Mouse (Mus musculus): Measurements from ENCODE around the gene Itpr3. TPM values are rescaled to one million over a fixed set of nuclear protein-coding genes. Genes with fewer than 3 reads are reported as not detected.
A peak's percentile ranks its signal among the peaks of the same experiment; 100 is the strongest.

The Itpr3 gene
- polyA plus RNA-seq, 1 experiment from 2014 or later = 10.8 TPM

GRCm38 (mm10) chr17:27134715-27135114, 77.6 kb downstream of the Itpr3 start:
- no peak for ATAC-seq (ENCODE audit: insufficient read depth, low FRiP score, low read depth)
- H3K27ac ChIP-seq = no peak overlapping the region
- no peaks in the 10 kb centered on the region for H3K36me3 ChIP-seq
- H3K4me1 ChIP-seq = peaks cover 34% of the 10 kb centered on the region
- no peaks in the 10 kb centered on the region for H3K9me3 ChIP-seq
- H3K27me3 ChIP-seq (replicated peaks) = 0 out of 2 replicates have a peak, but pooled peaks cover 4% of the 10 kb centered on the region
- H3K4me2 ChIP-seq = no peak overlapping the region
- 12% methylated on average over 3 of the region's 3 CpGs for WGBS
- no peak overlapping the region for H3K9ac ChIP-seq
- H3K4me3 ChIP-seq (replicated peaks) = no peak overlapping the region

- Histone ChIP-seq H3K4me2 (no peak overlapping the region), H3K4me3 (replicated peaks) (no peak overlapping the region), H3K9me3 (no peaks in the 10 kb centered on the region), H3K9ac (no peak overlapping the region), H3K27me3 (replicated peaks) (0 out of 2 replicates have a peak, but pooled peaks cover 4% of the 10 kb centered on the region), H3K4me1 (peaks cover 11% of the 10 kb centered on the region), H3K27ac (no peak overlapping the region), H3K36me3 (no peaks in the 10 kb centered on the region)
- ATAC-seq (ENCODE audit: insufficient read depth, low FRiP score, low read depth) = no peak
- WGBS = 74% methylated on average over 9 of the region's 9 CpGs
Observed at GRCm38 (mm10) chr17:27138396-27138795, 81.3 kb downstream of the Itpr3 start.

GRCm38 (mm10) chr17:27139304-27139703, 82.2 kb downstream of the Itpr3 start:
- Histone ChIP-seq H3K27ac (no peak overlapping the region), H3K36me3 (no peaks in the 10 kb centered on the region), H3K27me3 (replicated peaks) (0 out of 2 replicates have a peak, but pooled peaks cover 4% of the 10 kb centered on the region), H3K4me2 (no peak overlapping the region), H3K9me3 (no peaks in the 10 kb centered on the region), H3K4me3 (replicated peaks) (no peak overlapping the region), H3K9ac (no peak overlapping the region), H3K4me1 (peaks cover 9% of the 10 kb centered on the region; the same call in 1 of the 2 replicates)
- 50% methylated on average over 7 of the region's 7 CpGs for WGBS
- ATAC-seq (ENCODE audit: insufficient read depth, low FRiP score, low read depth) = no peak

GRCm38 (mm10) chr17:27140262-27140661, 83.2 kb downstream of the Itpr3 start:
- Histone ChIP-seq H3K4me1 (peaks cover 8% of the 10 kb centered on the region; the same call in 1 of the 2 replicates), H3K27ac (no peak overlapping the region), H3K4me3 (replicated peaks) (no peak overlapping the region), H3K9me3 (no peaks in the 10 kb centered on the region), H3K36me3 (no peaks in the 10 kb centered on the region), H3K4me2 (no peak overlapping the region), H3K27me3 (replicated peaks) (0 out of 2 replicates have a peak, but pooled peaks cover 4% of the 10 kb centered on the region), H3K9ac (no peak overlapping the region)
- no peak for ATAC-seq (ENCODE audit: insufficient read depth, low FRiP score, low read depth)
- WGBS = 66% methylated on average over 9 of the region's 9 CpGs

- H3K4me1 ChIP-seq = peaks cover 6% of the 10 kb centered on the region; the same call in 1 of the 2 replicates
- peak overlapping the region; percentile 38; the same call in 1 of the 2 replicates for H3K27ac ChIP-seq
Observed at GRCm38 (mm10) chr17:27141971-27142450, 84.9 kb downstream of the Itpr3 start.

GRCm38 (mm10) chr17:27144152-27144551, 87.0 kb downstream of the Itpr3 start:
- no peak overlapping the region for H3K4me3 ChIP-seq (replicated peaks)
- H3K9me3 ChIP-seq = no peaks in the 10 kb centered on the region
- no peak for ATAC-seq (ENCODE audit: insufficient read depth, low FRiP score, low read depth)
- H3K4me1 ChIP-seq = peaks cover 6% of the 10 kb centered on the region; the same call in 1 of the 2 replicates
- no peak overlapping the region for H3K27ac ChIP-seq
- 71% methylated on average over 4 of the region's 4 CpGs for WGBS
- no peak overlapping the region for H3K9ac ChIP-seq
- H3K36me3 ChIP-seq = no peaks in the 10 kb centered on the region
- no peak overlapping the region for H3K4me2 ChIP-seq
- H3K27me3 ChIP-seq (replicated peaks) = no peaks in the 10 kb centered on the region

More at GRCm38 (mm10) chr17:27141971-27142450, 84.9 kb downstream of the Itpr3 start:
- Histone ChIP-seq H3K4me2 (peak overlapping the region; percentile 39; the same call in 1 of the 2 replicates), H3K36me3 (no peaks in the 10 kb centered on the region), H3K27me3 (replicated peaks) (0 out of 2 replicates have a peak, but pooled peaks cover 4% of the 10 kb centered on the region), H3K4me3 (replicated peaks) (no peak overlapping the region), H3K9me3 (no peaks in the 10 kb centered on the region), H3K9ac (no peak overlapping the region)
- ATAC-seq (ENCODE audit: insufficient read depth, low FRiP score, low read depth) = peak; percentile 70
- WGBS = 26% methylated on average over 10 of the region's 10 CpGs

- H3K27me3 ChIP-seq (replicated peaks) = no peaks in the 10 kb centered on the region
- no peaks in the 10 kb centered on the region for H3K9me3 ChIP-seq
- H3K4me2 ChIP-seq = no peak overlapping the region
- H3K36me3 ChIP-seq = no peaks in the 10 kb centered on the region
- no peak overlapping the region for H3K27ac ChIP-seq
- ATAC-seq (ENCODE audit: insufficient read depth, low FRiP score, low read depth) = no peak
- H3K4me3 ChIP-seq (replicated peaks) = no peak overlapping the region
- 8% methylated on average over 8 of the region's 8 CpGs for WGBS
- H3K4me1 ChIP-seq = peaks cover 6% of the 10 kb centered on the region; the same call in 1 of the 2 replicates
- H3K9ac ChIP-seq = no peak overlapping the region
Observed at GRCm38 (mm10) chr17:27146323-27146923, 89.3 kb downstream of the Itpr3 start.

GRCm38 (mm10) chr17:27150871-27151270, 93.8 kb downstream of the Itpr3 start:
- Histone ChIP-seq H3K36me3 (no peaks in the 10 kb centered on the region), H3K4me3 (replicated peaks) (no peak overlapping the region), H3K27ac (no peak overlapping the region), H3K9ac (no peak overlapping the region), H3K4me1 (peaks cover 20% of the 10 kb centered on the region), H3K27me3 (replicated peaks) (no peaks in the 10 kb centered on the region), H3K4me2 (no peak overlapping the region), H3K9me3 (no peaks in the 10 kb centered on the region)
- 65% methylated on average over 7 of the region's 7 CpGs for WGBS
- ATAC-seq (ENCODE audit: insufficient read depth, low FRiP score, low read depth) = no peak

- ATAC-seq (ENCODE audit: insufficient read depth, low FRiP score, low read depth) = no peak
- no peak overlapping the region for H3K27ac ChIP-seq
- WGBS = 73% methylated on average over 8 of the region's 8 CpGs
Observed at GRCm38 (mm10) chr17:27151411-27151810, 94.3 kb downstream of the Itpr3 start.

GRCm38 (mm10) chr17:27152976-27153723, 96.0 kb downstream of the Itpr3 start:
- H3K9ac ChIP-seq = no peak overlapping the region
- WGBS = 50% methylated on average over 8 of the region's 8 CpGs
- peak; percentile 85 for ATAC-seq (ENCODE audit: insufficient read depth, low FRiP score, low read depth)
- peak overlapping the region; percentile 76 for H3K27ac ChIP-seq
- no peaks in the 10 kb centered on the region for H3K36me3 ChIP-seq
- no peaks in the 10 kb centered on the region for H3K27me3 ChIP-seq (replicated peaks)
- peaks cover 20% of the 10 kb centered on the region for H3K4me1 ChIP-seq
- no peak overlapping the region for H3K4me2 ChIP-seq
- H3K9me3 ChIP-seq = no peaks in the 10 kb centered on the region
- no peak overlapping the region for H3K4me3 ChIP-seq (replicated peaks)

More at GRCm38 (mm10) chr17:27151411-27151810, 94.3 kb downstream of the Itpr3 start:
- H3K4me1 ChIP-seq = peaks cover 20% of the 10 kb centered on the region
- no peak overlapping the region for H3K4me3 ChIP-seq (replicated peaks)
- H3K27me3 ChIP-seq (replicated peaks) = no peaks in the 10 kb centered on the region
- no peak overlapping the region for H3K4me2 ChIP-seq
- H3K36me3 ChIP-seq = no peaks in the 10 kb centered on the region
- no peak overlapping the region for H3K9ac ChIP-seq
- no peaks in the 10 kb centered on the region for H3K9me3 ChIP-seq

- WGBS = 67% methylated on average over 9 of the region's 9 CpGs
- Histone ChIP-seq H3K9ac (no peak overlapping the region), H3K4me3 (replicated peaks) (no peak overlapping the region), H3K4me2 (no peak overlapping the region), H3K27ac (peak overlapping the region; percentile 76), H3K9me3 (no peaks in the 10 kb centered on the region), H3K27me3 (replicated peaks) (no peaks in the 10 kb centered on the region), H3K4me1 (peaks cover 20% of the 10 kb centered on the region), H3K36me3 (no peaks in the 10 kb centered on the region)
- ATAC-seq (ENCODE audit: insufficient read depth, low FRiP score, low read depth) = no peak
Observed at GRCm38 (mm10) chr17:27153773-27154193, 96.7 kb downstream of the Itpr3 start.

- Histone ChIP-seq H3K4me3 (replicated peaks) (no peak overlapping the region), H3K4me1 (peaks cover 20% of the 10 kb centered on the region), H3K27me3 (replicated peaks) (no peaks in the 10 kb centered on the region), H3K4me2 (no peak overlapping the region), H3K27ac (peak overlapping the region; percentile 76), H3K9me3 (no peaks in the 10 kb centered on the region), H3K36me3 (no peaks in the 10 kb centered on the region), H3K9ac (no peak overlapping the region)
- ATAC-seq (ENCODE audit: insufficient read depth, low FRiP score, low read depth) = no peak
- 81% methylated on average over 14 of the region's 14 CpGs for WGBS
Observed at GRCm38 (mm10) chr17:27154256-27154655, 97.2 kb downstream of the Itpr3 start.

Data from stomach, embryonic 15.5 days (tissue).